ENCODE assay signal across 17 mouse cellular contexts in genomic region chr5:4312675-4313074, GRCm38 (mm10).
DNase-seq lines count a peak whose midpoint lies in the region; ATAC-seq and TF ChIP-seq lines count a peak whose summit lies in the region.
"Had no signal": no experiment of that assay in that cellular context is flagged by ENCODE, and none has a peak within 500 bp of the region (broad histone marks: within the 10 kb centered on the region; RNA-seq: fewer than 3 reads in every experiment).

No protein-coding gene starts in this region.

- no peaks in the 10 kb centered on the region for H3K36me3 ChIP-seq in heart, embryonic 11.5 days (ENCODE audit: control insufficient read depth, insufficient read depth, low read length)
- H3K36me3 ChIP-seq in liver, adult 2 months (ENCODE audit: control insufficient read depth, insufficient read depth, low read length), result no peaks in the 10 kb centered on the region
- no peaks in the 10 kb centered on the region for H3K36me3 ChIP-seq in liver, postnatal 0 days (replicated peaks; ENCODE audit: insufficient read depth, low read length)
- H3K36me3 ChIP-seq: forebrain, embryonic 15.5 days; limb, embryonic 15.5 days; midbrain, embryonic 10.5 days had no signal

- H3K4me2 ChIP-seq in heart, embryonic 11.5 days, result no peak overlapping the region
- no peak overlapping the region for H3K4me2 ChIP-seq in liver, postnatal 0 days (ENCODE audit: low read depth, low read length)
- H3K4me2 ChIP-seq: forebrain, embryonic 15.5 days; limb, embryonic 15.5 days had no signal

- no peak overlapping the region for H3K4me3 ChIP-seq in heart, embryonic 11.5 days (ENCODE audit: low read depth, low read length)
- H3K4me3 ChIP-seq in liver, adult 2 months (ENCODE audit: insufficient read depth, low read depth, low read length), result no peak overlapping the region
- no peak overlapping the region for H3K4me3 ChIP-seq in liver, postnatal 0 days (ENCODE audit: low read depth, low read length)
- H3K4me3 ChIP-seq: forebrain, embryonic 15.5 days; left cerebral cortex, adult 2 months; limb, embryonic 15.5 days; midbrain, embryonic 10.5 days had no signal

- TF ChIP-seq CTCF in liver, adult 2 months (IDR thresholded peaks at IDR 0.05; ENCODE audit: low read depth, low read length), result no peak
- TF ChIP-seq CTCF in liver, postnatal 0 days (IDR thresholded peaks at IDR 0.05; ENCODE audit: low read depth), result no peak

- WGBS in heart, embryonic 11.5 days (ENCODE audit: insufficient replicate concordance), result 51% methylated on average over 14 of the region's 14 CpGs
- WGBS in liver, adult 2 months, result 76% methylated on average over 14 of the region's 14 CpGs
- WGBS in liver, postnatal 0 days (ENCODE audit: insufficient replicate concordance), result 70% methylated on average over 14 of the region's 14 CpGs

- DNase-seq in heart, adult 18-20 months, result no peak
- peak; percentile 43 for DNase-seq in liver, adult 2 months (ENCODE audit: extremely low read depth, low read depth, low spot score)
- no peak for DNase-seq in liver
- peak; percentile 55 for DNase-seq in fibroblast of lung, adult 2 months (ENCODE audit: low read depth)
- DNase-seq in lung, postnatal 25 days (ENCODE audit: low spot score), result peak; percentile 22
- DNase-seq in MN1 (ENCODE audit: low spot score), result no peak
- no peak for DNase-seq in liver, postnatal 0 days
- DNase-seq: adrenal gland, postnatal 10 days; gastrocnemius, postnatal 25 days; right cerebral cortex, adult 18-20 months had no signal

- H3K79me2 ChIP-seq in liver, adult 2 months (ENCODE audit: control insufficient read depth, insufficient read depth, low read length), result no peaks in the 10 kb centered on the region

- no peak for ATAC-seq in heart, embryonic 11.5 days (replicated peaks; ENCODE audit: insufficient number of reproducible peaks, low FRiP score, low TSS enrichment)
- no peak for ATAC-seq in liver, postnatal 0 days
- ATAC-seq: forebrain, embryonic 15.5 days; inflammation-experienced regulatory T-cells, adult 6 months; Patski had no signal

- no peaks in the 10 kb centered on the region for H3K27me3 ChIP-seq in heart, embryonic 11.5 days (ENCODE audit: control insufficient read depth, insufficient read depth, low read length)
- H3K27me3 ChIP-seq in liver, adult 2 months (ENCODE audit: control insufficient read depth, insufficient read depth, low read length), result no peaks in the 10 kb centered on the region
- no peaks in the 10 kb centered on the region for H3K27me3 ChIP-seq in liver, postnatal 0 days (ENCODE audit: insufficient read depth, low read length)
- H3K27me3 ChIP-seq: forebrain, embryonic 15.5 days; limb, embryonic 15.5 days; Patski had no signal

- H3K4me1 ChIP-seq in heart, embryonic 11.5 days (ENCODE audit: control insufficient read depth, insufficient read depth, low read length), result peaks cover 10% of the 10 kb centered on the region; the same call in 1 of the 2 replicates
- H3K4me1 ChIP-seq in liver, adult 2 months (ENCODE audit: control insufficient read depth, insufficient read depth, low read length), result no peaks in the 10 kb centered on the region
- no peaks in the 10 kb centered on the region for H3K4me1 ChIP-seq in liver, postnatal 0 days (ENCODE audit: insufficient read depth)
- H3K4me1 ChIP-seq: midbrain, embryonic 10.5 days had no signal

- no peak for TF ChIP-seq EP300 in liver, postnatal 0 days (IDR thresholded peaks at IDR 0.05; ENCODE audit: low read depth)

- H3K9ac ChIP-seq in heart, embryonic 11.5 days (ENCODE audit: low read depth, low read length), result no peak overlapping the region
- H3K9ac ChIP-seq in liver, adult 2 months (ENCODE audit: low read depth, low read length), result no peak overlapping the region
- no peak overlapping the region for H3K9ac ChIP-seq in liver, postnatal 0 days (replicated peaks)
- H3K9ac ChIP-seq: forebrain, embryonic 15.5 days; limb, embryonic 15.5 days had no signal

- peak overlapping the region; percentile 50; the same call in 1 of the 2 replicates for H3K27ac ChIP-seq in heart, embryonic 11.5 days (ENCODE audit: low read depth, low read length)
- H3K27ac ChIP-seq in liver, adult 2 months (replicated peaks; ENCODE audit: insufficient read depth, low read depth, low read length), result no peak overlapping the region
- no peak overlapping the region for H3K27ac ChIP-seq in liver, postnatal 0 days (ENCODE audit: low read depth)
- H3K27ac ChIP-seq: forebrain, embryonic 15.5 days; left cerebral cortex, adult 2 months; limb, embryonic 15.5 days; midbrain, embryonic 10.5 days had no signal

- no peak for TF ChIP-seq POLR2A in liver, adult 2 months (IDR thresholded peaks at IDR 0.05; ENCODE audit: extremely low read depth, insufficient read depth, low read length)

- 0 out of 2 replicates have a peak, but pooled peaks cover 2% of the 10 kb centered on the region for H3K9me3 ChIP-seq in heart, embryonic 11.5 days (replicated peaks; ENCODE audit: control insufficient read depth, low read length)
- H3K9me3 ChIP-seq in liver, postnatal 0 days (ENCODE audit: low read length), result no peaks in the 10 kb centered on the region
- H3K9me3 ChIP-seq: forebrain, embryonic 15.5 days; limb, embryonic 15.5 days; midbrain, embryonic 10.5 days had no signal

Comparison
In these comparisons a context has a peak if more than half of its experiments do, and no peak if none do; other contexts are left out.
1. DNase-seq: peak in liver, adult 2 months (single experiment), fibroblast of lung, adult 2 months (single experiment) and lung, postnatal 25 days (single experiment); none in heart, adult 18-20 months (0 of 2), liver (single experiment), MN1 (single experiment) and liver, postnatal 0 days (single experiment).